Mouse (Mus musculus) forebrain, embryonic 10.5 days (tissue): ENCODE results near the gene Ddx21. TPM values are rescaled to one million over a fixed set of nuclear protein-coding genes. Genes with fewer than 3 reads are reported as not detected.
A peak's percentile ranks its signal among the peaks of the same experiment; 100 is the strongest.
"Not testable (repeated sequence)": the region's sequence is repeated elsewhere in the genome, so short reads cannot be mapped to it uniquely, and the experiment has no call there.

Experiments used
- DNase-seq: peaks from one replicate; pipeline ENCODE4 v3.0.0-alpha.2; 2017; ENCODE audit warnings: low spot score; ENCODE audit errors: extremely low spot score
- H3K27ac ChIP-seq: fragments of 300-500 bp; sonication (generic); 2 replicates; pipeline ENCODE4 v1.5.1; 2016; ENCODE audit warnings: mild to moderate bottlenecking
- H3K27me3 ChIP-seq: fragments of 300-500 bp; sonication (generic); 2 replicates; pipeline ENCODE4 v1.6.1; 2016; ENCODE audit warnings: mild to moderate bottlenecking; ENCODE audit not compliant: poor library complexity, severe bottlenecking
- H3K36me3 ChIP-seq: fragments of 300-500 bp; sonication (generic); replicated peaks from 2 replicates; pipeline ENCODE4 v1.6.1; 2016; ENCODE audit warnings: mild to moderate bottlenecking, moderate library complexity
- H3K4me1 ChIP-seq: fragments of 300-500 bp; sonication (generic); 2 replicates; pipeline ENCODE4 v1.6.1; 2016
- H3K4me3 ChIP-seq: fragments of 300-500 bp; sonication (generic); 2 replicates; pipeline ENCODE4 v1.5.1; 2016; ENCODE audit warnings: mild to moderate bottlenecking, moderate library complexity
- H3K9me3 ChIP-seq: fragments of 300-500 bp; sonication (generic); 2 replicates; pipeline ENCODE4 v1.6.1; 2016; ENCODE audit warnings: mild to moderate bottlenecking, moderate library complexity
- WGBS: fragments of 180-500 bp; shearing (Covaris S2); methylation state at CpG from one replicate; pipeline ENCODE4 v1.1.7; 2016; 5-methylcytosine and 5-hydroxymethylcytosine counted together
- polyA plus RNA-seq: library from polyadenylated mRNA; unstranded; fragments of >200 nt; fragmentation: Nextera tagmentation; extraction: Ambion mirVana; gene quantifications from 2 replicates; pipeline ENCODE4 v1.2.1, GENCODE M21; 2016

The Ddx21 gene
- polyA plus RNA-seq, 1 experiment from 2014 or later: 40.6 TPM

DNA sequence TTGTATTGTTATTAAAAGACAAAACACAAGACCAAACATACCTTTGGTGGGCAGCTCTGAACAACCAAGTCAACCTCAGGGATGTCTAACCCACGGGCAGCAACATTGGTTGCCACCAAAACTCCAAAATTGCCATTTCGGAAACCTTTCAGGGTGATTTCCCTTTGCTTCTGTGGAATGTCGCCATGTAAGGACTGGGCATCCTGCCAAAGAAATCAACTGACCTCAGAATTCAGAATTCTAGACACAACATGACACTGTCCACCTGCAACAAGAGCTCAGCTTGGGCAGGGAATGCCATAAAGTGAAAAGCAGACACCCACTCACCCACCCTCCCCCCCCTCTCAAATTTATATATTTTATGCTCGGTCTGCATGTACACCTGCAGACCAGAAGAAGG, 13.5 kb downstream of the Ddx21 start:
- no peak overlapping the region for H3K4me3 ChIP-seq
- peaks cover 100% of the 10 kb centered on the region for H3K36me3 ChIP-seq
- no peak for DNase-seq
- H3K9me3 ChIP-seq: no peaks in the 10 kb centered on the region
- no peaks in the 10 kb centered on the region for H3K4me1 ChIP-seq
- WGBS: 94% methylated on average over 4 of the region's 4 CpGs
- no peaks in the 10 kb centered on the region for H3K27me3 ChIP-seq
- H3K27ac ChIP-seq: no peak overlapping the region

GRCm38 (mm10) chr10:62583245-62583644, 18.8 kb downstream of the Ddx21 start:
- Histone ChIP-seq H3K4me1 (peaks cover 3% of the 10 kb centered on the region; the same call in 1 of the 2 replicates), H3K27ac (no peak overlapping the region), H3K9me3 (no peaks in the 10 kb centered on the region), H3K27me3 (no peaks in the 10 kb centered on the region), H3K36me3 (peaks cover 91% of the 10 kb centered on the region), H3K4me3 (no peak overlapping the region)
- no peak for DNase-seq
- WGBS: 92% methylated on average over 1 of the region's 1 CpGs

DNA sequence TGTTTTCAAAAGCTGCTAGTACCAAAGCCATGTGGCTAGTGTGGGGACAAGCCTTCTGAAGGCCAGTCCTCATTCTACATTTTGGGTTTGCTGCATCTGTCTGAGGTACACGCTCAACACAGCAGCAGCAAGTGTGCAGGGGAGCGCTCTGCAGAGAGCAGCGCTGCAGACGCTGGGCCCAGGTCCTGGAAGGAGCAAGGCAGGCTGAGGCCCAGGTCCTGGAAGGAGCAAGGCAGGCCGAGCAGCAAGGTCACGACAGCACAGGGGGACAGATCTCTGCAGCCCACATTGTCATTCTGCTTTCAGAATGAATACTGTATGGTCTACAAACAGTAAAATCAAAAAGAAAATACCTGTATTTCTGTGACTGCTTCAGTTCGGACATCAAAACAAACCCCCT, 19.4 kb downstream of the Ddx21 start:
- no peak for DNase-seq
- H3K27me3 ChIP-seq: no peaks in the 10 kb centered on the region
- H3K4me3 ChIP-seq: no peak overlapping the region
- H3K4me1 ChIP-seq: peaks cover 4% of the 10 kb centered on the region
- no peak overlapping the region for H3K27ac ChIP-seq
- H3K9me3 ChIP-seq: no peaks in the 10 kb centered on the region
- WGBS: 92% methylated on average over 7 of the region's 7 CpGs
- H3K36me3 ChIP-seq: peaks cover 85% of the 10 kb centered on the region

DNA sequence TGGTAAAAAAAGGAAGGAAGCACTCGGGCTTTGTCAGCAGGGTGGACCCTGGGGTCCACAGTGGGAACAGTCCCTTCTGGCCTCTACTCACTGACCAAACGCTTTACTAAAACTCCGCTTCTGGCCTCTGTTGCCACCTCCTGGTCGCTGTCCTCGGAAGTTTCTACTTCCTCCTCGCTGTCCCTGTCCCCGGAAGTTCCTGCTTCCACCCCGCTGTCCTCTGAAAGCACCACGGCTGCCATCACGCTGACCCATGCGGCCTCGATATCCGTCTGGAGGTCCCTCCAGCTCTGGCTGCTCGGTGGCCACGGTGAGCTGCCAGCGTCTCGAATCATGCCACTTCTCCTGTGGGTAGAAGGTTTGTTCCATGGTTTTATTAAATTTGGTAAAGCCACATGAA, 19.8 kb downstream of the Ddx21 start:
- H3K36me3 ChIP-seq: peaks cover 81% of the 10 kb centered on the region
- H3K27me3 ChIP-seq: no peaks in the 10 kb centered on the region
- no peak overlapping the region for H3K4me3 ChIP-seq
- H3K4me1 ChIP-seq: peaks cover 8% of the 10 kb centered on the region
- H3K27ac ChIP-seq: no peak overlapping the region
- DNase-seq: no peak
- 94% methylated on average over 17 of the region's 17 CpGs for WGBS
- no peaks in the 10 kb centered on the region for H3K9me3 ChIP-seq

GRCm38 (mm10) chr10:62579129-62579528, 23.0 kb downstream of the Ddx21 start:
- 86% methylated on average over 12 of the region's 13 CpGs for WGBS
- not testable (repeated sequence) for H3K9me3 ChIP-seq, H3K27ac ChIP-seq, H3K4me3 ChIP-seq, H3K27me3 ChIP-seq, DNase-seq
- peaks cover 67% of the 10 kb centered on the region for H3K36me3 ChIP-seq
- peaks cover 17% of the 10 kb centered on the region for H3K4me1 ChIP-seq

DNA sequence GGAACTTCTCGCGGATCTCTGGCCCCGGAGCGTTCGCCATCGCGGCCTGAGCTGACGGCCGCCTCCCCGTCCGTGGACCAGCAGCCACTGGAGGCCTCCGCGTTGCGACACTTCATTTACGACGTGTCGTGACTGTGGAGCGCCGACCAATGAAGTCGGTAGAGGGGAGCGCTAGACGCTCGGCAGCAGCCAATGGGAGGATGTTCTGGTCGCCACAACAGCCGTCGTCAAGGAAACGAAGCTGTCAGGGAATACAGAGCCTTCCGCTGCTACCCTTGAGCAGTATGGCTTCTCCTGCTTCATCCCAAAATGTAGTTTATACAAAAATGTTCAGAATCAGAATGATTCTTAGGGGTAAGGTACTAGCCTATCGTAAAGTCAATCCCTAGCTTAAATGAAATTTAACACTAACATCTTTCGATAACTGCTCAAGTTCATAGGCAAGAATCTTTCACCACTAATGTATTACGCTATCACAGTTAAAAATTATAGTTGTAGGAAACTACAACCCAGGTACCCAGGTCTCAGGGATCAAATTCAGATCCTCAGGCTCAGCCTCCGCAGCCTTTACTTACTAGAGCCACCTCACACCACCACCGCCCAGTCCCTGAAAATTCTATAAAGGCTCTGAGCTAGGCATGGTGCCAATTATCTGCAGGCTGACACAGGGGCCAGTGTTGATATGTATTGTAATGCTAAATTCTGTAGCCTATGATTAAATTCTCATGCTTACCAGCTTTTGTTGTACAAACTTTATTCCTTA, 23.6 kb downstream of the Ddx21 start, which contains the start of gene Kif1bp:
TSS of gene Kif1bp (minus strand) at position 120 of the 763 bp plus-strand sequence.
- 5% methylated on average over 33 of the region's 33 CpGs for WGBS
- no peaks in the 10 kb centered on the region for H3K9me3 ChIP-seq
- peaks cover 67% of the 10 kb centered on the region for H3K36me3 ChIP-seq
- H3K27ac ChIP-seq: peak within 1 kb of the TSS; percentile 84
- H3K4me3 ChIP-seq: peak within 1 kb of the TSS; percentile 96
- peak; percentile 97 for DNase-seq
- peaks cover 17% of the 10 kb centered on the region for H3K4me1 ChIP-seq
- H3K27me3 ChIP-seq: no peaks in the 10 kb centered on the region

DNA sequence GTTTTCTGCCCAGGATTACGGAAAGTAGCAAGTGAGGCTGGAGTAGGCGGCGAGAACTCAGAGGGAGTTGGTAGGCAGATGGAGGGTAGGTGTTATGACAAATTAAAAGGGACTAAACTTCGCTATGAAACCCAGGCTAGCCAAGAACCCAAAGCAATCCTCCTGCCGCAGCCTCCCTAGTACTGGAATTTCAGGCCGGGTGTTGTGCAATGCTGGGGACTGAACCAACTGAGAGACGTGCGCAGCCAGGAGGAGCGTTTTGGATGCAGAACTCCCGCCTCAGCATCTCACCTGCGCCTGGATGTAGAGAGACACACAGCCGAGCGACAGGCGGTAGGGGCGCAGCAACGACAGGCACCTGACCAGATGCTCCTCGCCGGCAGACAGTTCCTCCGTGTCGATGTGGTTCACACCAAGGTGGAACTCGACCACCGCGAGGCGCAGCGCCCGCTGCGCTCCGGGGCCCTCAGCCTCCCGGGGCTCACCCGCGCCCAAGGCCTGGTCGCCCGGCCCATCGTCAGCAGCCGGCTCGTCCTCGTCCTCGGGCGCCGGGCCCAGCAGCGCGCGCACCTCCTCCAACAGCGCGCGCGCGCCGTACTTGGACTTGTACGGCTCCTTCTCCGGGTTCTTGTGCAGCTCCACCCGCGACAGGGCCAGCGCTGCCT, 24.3 kb downstream of the Ddx21 start:
- Histone ChIP-seq H3K4me3 (peak overlapping the region; percentile 96), H3K4me1 (peaks cover 17% of the 10 kb centered on the region), H3K27me3 (no peaks in the 10 kb centered on the region), H3K36me3 (peaks cover 67% of the 10 kb centered on the region), H3K27ac (peak overlapping the region; percentile 84), H3K9me3 (no peaks in the 10 kb centered on the region)
- DNase-seq: no peak
- WGBS: under 1% methylated on average over 54 of the region's 54 CpGs

- Histone ChIP-seq H3K27me3 (no peaks in the 10 kb centered on the region), H3K36me3 (peaks cover 61% of the 10 kb centered on the region), H3K4me3 (no peak overlapping the region), H3K9me3 (no peaks in the 10 kb centered on the region), H3K4me1 (peaks cover 17% of the 10 kb centered on the region), H3K27ac (no peak overlapping the region)
- DNase-seq: no peak
- WGBS: 92% methylated on average over 13 of the region's 13 CpGs
These were observed 27.1 kb downstream of the Ddx21 start for GRCm38 (mm10) chr10:62575001-62575400.

DNA sequence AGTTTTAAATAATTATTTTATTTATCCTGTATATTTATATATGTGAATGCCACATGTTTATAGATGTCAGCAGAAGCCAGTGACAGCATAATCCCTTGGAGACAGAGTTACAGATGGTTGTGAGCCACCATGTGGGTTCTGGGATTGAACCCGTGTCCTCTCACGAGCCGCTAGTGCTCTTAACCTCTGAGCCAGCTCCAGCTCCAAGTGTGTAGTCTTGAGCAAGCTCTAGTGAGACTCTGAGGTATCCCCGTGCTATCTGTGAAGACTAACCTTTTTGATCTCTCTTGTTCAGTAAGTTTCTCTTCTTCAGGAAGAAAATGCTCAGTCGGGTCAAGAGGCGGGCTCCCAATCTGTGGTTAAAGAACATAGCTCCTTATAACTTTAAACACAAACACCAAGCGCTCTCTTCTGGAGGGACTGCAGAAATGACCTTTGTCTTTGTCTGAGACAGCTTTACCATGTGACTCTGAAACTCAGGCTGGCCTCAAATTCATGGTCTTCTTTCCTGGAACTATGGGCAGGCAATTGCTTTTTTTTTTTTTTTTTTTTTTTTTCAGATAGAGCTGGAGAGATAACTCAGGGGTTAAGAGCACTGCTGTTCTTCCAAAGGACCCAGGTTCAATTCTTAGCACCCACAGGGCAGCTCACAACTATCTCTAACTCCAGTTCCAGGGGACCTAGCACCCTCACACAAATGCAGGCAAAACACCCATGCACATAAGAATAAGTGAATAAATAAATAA, 31.8 kb downstream of the Ddx21 start:
- H3K27me3 ChIP-seq: no peaks in the 10 kb centered on the region
- H3K4me3 ChIP-seq: no peak overlapping the region
- H3K4me1 ChIP-seq: no peaks in the 10 kb centered on the region
- WGBS: 95% methylated on average over 7 of the region's 7 CpGs
- H3K9me3 ChIP-seq: no peaks in the 10 kb centered on the region
- H3K27ac ChIP-seq: no peak overlapping the region
- H3K36me3 ChIP-seq: peaks cover 94% of the 10 kb centered on the region
- no peak for DNase-seq

GRCm38 (mm10) chr10:62568861-62569260, 33.2 kb downstream of the Ddx21 start:
- Histone ChIP-seq H3K36me3 (peaks cover 94% of the 10 kb centered on the region), H3K4me3 (no peak overlapping the region), H3K27me3 (no peaks in the 10 kb centered on the region), H3K4me1 (no peaks in the 10 kb centered on the region), H3K9me3 (no peaks in the 10 kb centered on the region), H3K27ac (no peak overlapping the region)
- DNase-seq: no peak
- WGBS: 92% methylated on average over 4 of the region's 4 CpGs

GRCm38 (mm10) chr10:62557736-62558135, 44.3 kb downstream of the Ddx21 start:
- no peak for DNase-seq
- WGBS: 92% methylated on average over 1 of the region's 1 CpGs
- Histone ChIP-seq H3K27me3 (no peaks in the 10 kb centered on the region), H3K4me1 (no peaks in the 10 kb centered on the region), H3K36me3 (peaks cover 58% of the 10 kb centered on the region), H3K27ac (no peak overlapping the region), H3K4me3 (no peak overlapping the region), H3K9me3 (no peaks in the 10 kb centered on the region)

DNA sequence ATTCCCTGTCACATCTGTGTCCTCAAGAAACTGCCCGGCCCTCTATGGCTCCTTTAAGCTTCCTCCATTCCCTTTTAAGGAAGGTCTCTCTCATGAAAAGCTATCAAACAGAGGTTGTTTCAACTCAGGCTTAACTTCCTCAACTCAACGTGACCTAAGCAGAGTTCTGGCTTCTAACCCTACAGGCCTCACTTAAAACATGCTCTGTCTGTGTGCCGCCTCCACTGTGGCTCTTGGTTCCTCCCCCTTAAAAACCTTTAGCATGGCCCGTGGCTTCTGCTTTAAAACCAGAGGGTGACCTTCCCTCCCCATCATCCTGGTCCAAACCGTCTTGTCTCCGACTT, 45.6 kb downstream of the Ddx21 start:
- no peaks in the 10 kb centered on the region for H3K9me3 ChIP-seq
- DNase-seq: no peak
- H3K4me3 ChIP-seq: no peak overlapping the region
- no peak overlapping the region for H3K27ac ChIP-seq
- H3K36me3 ChIP-seq: peaks cover 46% of the 10 kb centered on the region
- H3K4me1 ChIP-seq: no peaks in the 10 kb centered on the region
- 95% methylated on average over 6 of the region's 6 CpGs for WGBS
- no peaks in the 10 kb centered on the region for H3K27me3 ChIP-seq
